Mouse (Mus musculus) splenic B cell, adult 2 months (primary cell): ENCODE measurements around the gene Atp8a2.

Source experiments
- DNase-seq: peaks from one replicate; pipeline ENCODE4 v3.0.0-alpha.2; 2011; ENCODE audit warnings: low read depth, low spot score
- H3K27me3 ChIP-seq: 2 replicates; pipeline ENCODE4 v1.6.1; 2012; ENCODE audit warnings: mild to moderate bottlenecking, low read length, moderate library complexity, mixed read lengths; ENCODE audit not compliant: control insufficient read depth, poor library complexity, insufficient read depth, severe bottlenecking
- H3K36me3 ChIP-seq: 2 replicates; pipeline ENCODE4 v1.6.1; 2012; ENCODE audit warnings: mild to moderate bottlenecking, low read length, moderate library complexity, mixed read lengths; ENCODE audit not compliant: control insufficient read depth, poor library complexity, insufficient read depth, severe bottlenecking

Gene Atp8a2

GRCm38 (mm10) chr14:59705326-59706058 is 491.5 kb downstream of the Atp8a2 start:
- H3K27me3 ChIP-seq = no peaks in the 10 kb centered on the region
- no peaks in the 10 kb centered on the region for H3K36me3 ChIP-seq
- no peak for DNase-seq

- no peaks in the 10 kb centered on the region for H3K36me3 ChIP-seq
- DNase-seq = no peak
- H3K27me3 ChIP-seq = no peaks in the 10 kb centered on the region
Observed at GRCm38 (mm10) chr14:59701492-59701891, 495.5 kb downstream of the Atp8a2 start.

- DNase-seq = peak; percentile 7
- no peaks in the 10 kb centered on the region for H3K27me3 ChIP-seq
- no peaks in the 10 kb centered on the region for H3K36me3 ChIP-seq
Observed at GRCm38 (mm10) chr14:59695160-59695559, 501.8 kb downstream of the Atp8a2 start.

- DNase-seq = no peak
- H3K27me3 ChIP-seq = no peaks in the 10 kb centered on the region
- H3K36me3 ChIP-seq = no peaks in the 10 kb centered on the region
Observed at GRCm38 (mm10) chr14:59692164-59692563, 504.8 kb downstream of the Atp8a2 start.

- no peak for DNase-seq
- H3K27me3 ChIP-seq = no peaks in the 10 kb centered on the region
- H3K36me3 ChIP-seq = no peaks in the 10 kb centered on the region
Observed at GRCm38 (mm10) chr14:59691402-59691801, 505.6 kb downstream of the Atp8a2 start.

GRCm38 (mm10) chr14:59690954-59691353 is 506.0 kb downstream of the Atp8a2 start:
- H3K27me3 ChIP-seq = no peaks in the 10 kb centered on the region
- no peaks in the 10 kb centered on the region for H3K36me3 ChIP-seq
- peak; percentile 62 for DNase-seq

GRCm38 (mm10) chr14:59689596-59689995 is 507.4 kb downstream of the Atp8a2 start:
- H3K36me3 ChIP-seq = no peaks in the 10 kb centered on the region
- DNase-seq = no peak
- H3K27me3 ChIP-seq = no peaks in the 10 kb centered on the region

- no peaks in the 10 kb centered on the region for H3K36me3 ChIP-seq
- H3K27me3 ChIP-seq = no peaks in the 10 kb centered on the region
- DNase-seq = no peak
Observed at GRCm38 (mm10) chr14:59686229-59686628, 510.8 kb downstream of the Atp8a2 start.

- DNase-seq = no peak
- no peaks in the 10 kb centered on the region for H3K27me3 ChIP-seq
- H3K36me3 ChIP-seq = no peaks in the 10 kb centered on the region
Observed at GRCm38 (mm10) chr14:59685343-59685742, 511.6 kb downstream of the Atp8a2 start.

- no peak for DNase-seq
- Histone ChIP-seq H3K27me3 (no peaks in the 10 kb centered on the region), H3K36me3 (no peaks in the 10 kb centered on the region)
Observed at GRCm38 (mm10) chr14:59681906-59682305, 515.1 kb downstream of the Atp8a2 start.

GRCm38 (mm10) chr14:59677598-59678003 is 519.4 kb downstream of the Atp8a2 start:
- Histone ChIP-seq H3K27me3 (no peaks in the 10 kb centered on the region), H3K36me3 (no peaks in the 10 kb centered on the region)
- no peak for DNase-seq

GRCm38 (mm10) chr14:59675330-59675729 is 521.6 kb downstream of the Atp8a2 start:
- no peak for DNase-seq
- Histone ChIP-seq H3K36me3 (no peaks in the 10 kb centered on the region), H3K27me3 (no peaks in the 10 kb centered on the region)

- H3K27me3 ChIP-seq = no peaks in the 10 kb centered on the region
- no peak for DNase-seq
Observed at GRCm38 (mm10) chr14:59674556-59674955, 522.4 kb downstream of the Atp8a2 start.

GRCm38 (mm10) chr14:59672893-59673515 is 524.0 kb downstream of the Atp8a2 start:
- no peaks in the 10 kb centered on the region for H3K27me3 ChIP-seq
- no peaks in the 10 kb centered on the region for H3K36me3 ChIP-seq
- no peak for DNase-seq

More at GRCm38 (mm10) chr14:59674556-59674955, 522.4 kb downstream of the Atp8a2 start:
- H3K36me3 ChIP-seq = no peaks in the 10 kb centered on the region

- Histone ChIP-seq H3K27me3 (no peaks in the 10 kb centered on the region), H3K36me3 (no peaks in the 10 kb centered on the region)
- DNase-seq = no peak
Observed at GRCm38 (mm10) chr14:59657098-59657497, 539.9 kb downstream of the Atp8a2 start.
